Mouse (Mus musculus): Measurements from ENCODE around the gene Fetub.

DNA sequence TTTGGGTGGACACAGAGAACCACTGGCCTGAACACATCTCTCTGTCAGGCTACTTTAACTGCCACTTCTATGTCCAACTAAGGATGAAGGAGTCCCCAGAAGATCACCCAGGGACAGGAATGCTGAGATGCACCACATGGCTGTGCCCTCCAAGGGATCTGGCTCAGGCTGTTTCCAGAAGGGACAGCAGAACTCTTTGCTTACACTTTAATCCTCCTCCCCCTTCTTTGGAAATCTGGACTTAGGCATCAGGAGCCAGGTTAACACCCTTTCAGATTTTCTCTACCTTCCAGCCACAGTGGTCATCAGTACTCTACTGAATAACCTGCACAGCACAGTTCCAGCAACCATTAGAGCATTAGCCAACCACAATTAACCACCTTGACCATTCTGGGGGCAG is 45.2 kb downstream of the Fetub start:
- no peak for TF ChIP-seq POLR2AphosphoS5 (IDR thresholded peaks at IDR 0.05; ENCODE audit: insufficient replicate concordance, low read depth, low read length)
- TF ChIP-seq GATA1 (IDR thresholded peaks at IDR 0.05; ENCODE audit: borderline replicate concordance, low read length) = no peak
- no peak for TF ChIP-seq CTCF (IDR thresholded peaks at IDR 0.05; ENCODE audit: low read depth, low read length)
- TF ChIP-seq TAL1 (conservative IDR thresholded peaks at IDR 0.05; ENCODE audit: low read depth, low read length) = no peak
- no peak for TF ChIP-seq GATA2 (IDR thresholded peaks at IDR 0.05; ENCODE audit: borderline replicate concordance, low read depth, low read length)
